Mouse (Mus musculus) hindbrain, embryonic 14.5 days (tissue): ENCODE measurements around the gene Pfn4. TPM values are rescaled to one million over a fixed set of nuclear protein-coding genes. Genes with fewer than 3 reads are reported as not detected.

Source experiments
- ATAC-seq: fragments of 200-750 bp; cut with Nextera tagmentation; 2 replicates; pipeline ENCODE4 v1.8.0; 2017; ENCODE audit warnings: moderate number of reproducible peaks, mild to moderate bottlenecking, moderate TSS enrichment, moderate library complexity; ENCODE audit not compliant: low FRiP score
- DNase-seq: peaks from one replicate; pipeline ENCODE4 v3.0.0-alpha.2; 2015; ENCODE audit warnings: low spot score
- H3K27ac ChIP-seq: fragments of 300-500 bp; sonication (generic); 2 replicates; pipeline ENCODE4 v1.5.1; 2014; ENCODE audit warnings: mild to moderate bottlenecking, moderate library complexity
- H3K27me3 ChIP-seq: fragments of 300-500 bp; sonication (generic); 2 replicates; pipeline ENCODE4 v1.6.1; 2014; ENCODE audit warnings: mild to moderate bottlenecking, low read length, mixed read lengths; ENCODE audit not compliant: control insufficient read depth, insufficient read depth
- H3K36me3 ChIP-seq: fragments of 300-500 bp; sonication (generic); replicated peaks from 2 replicates; pipeline ENCODE4 v1.6.1; 2014; ENCODE audit not compliant: control insufficient read depth, insufficient read depth
- H3K4me1 ChIP-seq: fragments of 300-500 bp; sonication (generic); replicated peaks from 2 replicates; pipeline ENCODE4 v1.6.1; 2014; ENCODE audit warnings: antibody characterized with exemption, low read length, mixed read lengths; ENCODE audit not compliant: control insufficient read depth, insufficient read depth
- H3K4me2 ChIP-seq: fragments of 300-500 bp; sonication (generic); replicated peaks from 2 replicates; pipeline ENCODE4 v1.6.1; 2014; ENCODE audit warnings: mild to moderate bottlenecking, moderate library complexity
- H3K4me3 ChIP-seq: fragments of 300-500 bp; sonication (generic); replicated peaks from 2 replicates; pipeline ENCODE4 v1.5.1; 2014; ENCODE audit warnings: mild to moderate bottlenecking, low read length
- H3K9ac ChIP-seq: fragments of 300-500 bp; sonication (generic); 2 replicates; pipeline ENCODE4 v1.6.1; 2014
- H3K9me3 ChIP-seq: fragments of 300-500 bp; sonication (generic); 2 replicates; pipeline ENCODE4 v1.6.1; 2016; ENCODE audit warnings: low read length; ENCODE audit not compliant: control insufficient read depth
- WGBS: fragments of 180-500 bp; shearing (Covaris S2); extraction: QIAGEN DNeasy Blood & Tissue Kit; methylation state at CpG from one replicate; pipeline ENCODE4 v1.1.7; 2014; 5-methylcytosine and 5-hydroxymethylcytosine counted together
- polyA plus RNA-seq: library from polyadenylated mRNA; unstranded; fragments of >200 nt; fragmentation: Nextera tagmentation; extraction: Ambion mirVana; gene quantifications from 2 replicates; pipeline ENCODE4 v1.2.1, GENCODE M21; 2014

Pfn4 gene
- 15.3 and 16.3 TPM in 2 replicates for polyA plus RNA-seq

DNA sequence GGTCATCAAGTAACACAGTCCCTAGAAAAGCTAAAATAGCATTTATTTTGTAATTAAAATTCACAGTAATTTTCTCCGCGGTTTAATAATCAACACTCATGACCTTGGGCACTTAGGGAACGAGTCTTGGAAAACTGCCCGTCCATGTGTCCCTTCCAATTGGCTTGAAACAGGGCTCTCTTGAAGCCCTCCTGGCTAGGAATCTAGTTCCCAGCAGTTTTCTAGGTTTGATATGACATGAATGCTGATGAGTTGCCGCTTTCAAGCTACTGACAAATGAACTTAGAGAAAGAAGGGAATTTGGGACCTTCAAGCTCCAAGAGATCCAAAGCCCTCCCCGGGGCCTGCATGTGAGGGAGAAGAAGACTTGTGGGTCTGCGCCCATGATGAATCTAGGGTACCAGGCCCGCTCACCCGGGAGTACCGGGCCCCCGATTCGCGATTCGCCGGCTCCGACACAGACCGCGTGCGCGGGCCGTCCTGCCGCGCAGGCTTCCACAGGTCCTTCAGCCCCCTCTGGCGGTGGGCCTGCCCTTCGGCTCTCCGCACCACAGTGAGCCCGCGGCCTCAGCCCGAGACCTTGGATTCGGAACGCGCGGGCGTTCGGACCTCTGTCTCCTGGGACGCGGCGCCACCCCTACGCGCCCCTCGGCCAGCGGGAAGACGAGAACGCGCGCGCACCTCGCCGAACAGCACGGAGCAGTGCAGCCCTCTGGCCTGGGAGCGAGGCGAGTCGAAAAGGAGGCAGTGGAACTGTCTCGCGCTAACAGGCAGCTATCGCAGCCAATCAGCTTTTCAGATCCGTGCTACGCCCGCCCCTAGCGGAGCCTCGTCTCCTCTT is at the start of gene Pfn4, which contains the start of gene Fam228b:
Pfn4 (plus strand) TSS at position 531 of the 841 bp plus-strand sequence.
Fam228b (minus strand) TSS at position 776 of the 841 bp plus-strand sequence.
- peak; percentile 99 for ATAC-seq
- peak; percentile 98 for DNase-seq
- WGBS, result 2% methylated on average over 61 of the region's 61 CpGs
- Histone ChIP-seq H3K27ac (peak within 1 kb of the TSS; percentile 95), H3K4me2 (peak within 1 kb of the TSS; percentile 62), H3K9ac (peak within 1 kb of the TSS; percentile 85), H3K4me3 (peak within 1 kb of the TSS; percentile 61), H3K4me1 (0 out of 2 replicates have a peak, but pooled peaks cover 3% of the 10 kb centered on the region), H3K27me3 (no peaks in the 10 kb centered on the region), H3K36me3 (no peaks in the 10 kb centered on the region), H3K9me3 (0 out of 2 replicates have a peak, but pooled peaks cover 4% of the 10 kb centered on the region)

DNA sequence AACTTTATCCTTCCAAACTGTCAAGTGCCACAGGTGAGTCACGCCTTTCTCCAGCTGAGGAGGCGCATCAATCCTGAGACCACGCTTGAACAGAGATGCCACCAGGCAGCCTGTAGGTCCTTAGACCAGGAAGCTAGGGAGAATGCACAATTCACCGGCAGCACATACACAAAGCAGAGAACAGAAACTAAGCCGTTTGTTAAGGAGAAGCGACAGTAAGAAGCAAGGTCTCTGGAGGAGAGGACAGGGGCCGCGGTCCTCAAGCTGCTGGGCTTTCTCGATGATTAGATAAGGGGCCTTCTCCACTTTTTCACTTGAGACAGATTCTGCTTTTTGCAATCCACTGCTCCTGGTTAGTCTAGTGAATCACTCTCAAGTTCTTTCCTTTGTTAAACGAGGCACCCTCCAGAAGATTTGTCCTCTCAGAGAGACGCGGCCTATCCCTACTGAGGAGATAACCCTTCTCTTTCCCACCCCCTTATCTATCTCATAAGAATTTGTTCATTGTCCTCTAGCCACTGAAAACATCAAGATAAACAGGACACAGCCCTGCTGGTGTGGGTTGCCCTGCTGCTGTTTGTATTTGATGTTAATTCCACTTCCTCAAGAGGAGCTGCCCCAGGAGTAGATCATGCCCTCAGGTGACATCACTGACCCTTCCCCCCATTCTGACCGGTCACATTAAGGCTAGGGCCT is 49.6 kb upstream of the Pfn4 start:
- ATAC-seq, result no peak
- WGBS, result 88% methylated on average over 13 of the region's 13 CpGs

GRCm38 (mm10) chr12:4719762-4720754 is 48.8 kb upstream of the Pfn4 start:
- Histone ChIP-seq H3K9me3 (no peaks in the 10 kb centered on the region), H3K27me3 (no peaks in the 10 kb centered on the region), H3K9ac (no peak overlapping the region), H3K27ac (no peak overlapping the region), H3K36me3 (no peaks in the 10 kb centered on the region), H3K4me2 (no peak overlapping the region), H3K4me1 (no peaks in the 10 kb centered on the region), H3K4me3 (no peak overlapping the region)
- 81% methylated on average over 17 of the region's 17 CpGs for WGBS
- ATAC-seq (no peak), DNase-seq (no peak)

More for the DNA sequence above, 49.6 kb upstream of the Pfn4 start:
- Histone ChIP-seq H3K4me3 (no peak overlapping the region), H3K4me1 (no peaks in the 10 kb centered on the region), H3K27me3 (no peaks in the 10 kb centered on the region), H3K27ac (no peak overlapping the region), H3K9ac (no peak overlapping the region), H3K36me3 (peaks cover 5% of the 10 kb centered on the region; the same call in 1 of the 2 replicates), H3K9me3 (no peaks in the 10 kb centered on the region), H3K4me2 (no peak overlapping the region)
- no peak for DNase-seq

DNA sequence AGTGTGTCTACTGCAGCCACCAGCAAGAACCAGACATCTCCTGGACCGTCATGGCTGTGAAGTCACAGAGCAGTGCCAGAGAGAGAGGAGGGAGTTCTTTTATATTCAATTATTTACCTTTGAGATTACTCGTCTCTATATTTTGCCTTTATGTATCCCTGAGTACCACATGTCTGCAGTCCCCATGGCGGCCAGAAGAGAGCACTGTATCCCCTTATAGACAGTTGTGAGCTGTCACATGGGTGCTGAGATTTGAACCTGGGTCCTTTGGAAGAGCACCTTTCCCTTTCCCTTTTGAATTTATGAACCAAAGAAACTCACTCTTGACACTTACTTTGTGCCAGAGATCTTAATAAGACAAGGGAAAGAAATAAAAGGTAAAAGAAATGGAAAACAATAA is 39.7 kb upstream of the Pfn4 start:
- Histone ChIP-seq H3K36me3 (no peaks in the 10 kb centered on the region), H3K4me3 (no peak overlapping the region), H3K27ac (no peak overlapping the region), H3K9me3 (no peaks in the 10 kb centered on the region), H3K4me2 (no peak overlapping the region), H3K9ac (no peak overlapping the region), H3K4me1 (no peaks in the 10 kb centered on the region), H3K27me3 (no peaks in the 10 kb centered on the region)
- 92% methylated on average over 3 of the region's 3 CpGs for WGBS
- no peak for DNase-seq
- no peak for ATAC-seq

GRCm38 (mm10) chr12:4731629-4732028 is 37.2 kb upstream of the Pfn4 start:
- no peak overlapping the region for H3K27ac ChIP-seq
- WGBS, result 64% methylated on average over 4 of the region's 4 CpGs
- H3K9ac ChIP-seq, result no peak overlapping the region
- H3K4me1 ChIP-seq, result no peaks in the 10 kb centered on the region
- DNase-seq (no peak), ATAC-seq (no peak)
- no peaks in the 10 kb centered on the region for H3K9me3 ChIP-seq
- no peaks in the 10 kb centered on the region for H3K27me3 ChIP-seq
- H3K36me3 ChIP-seq, result no peaks in the 10 kb centered on the region
- H3K4me2 ChIP-seq, result no peak overlapping the region
- H3K4me3 ChIP-seq, result no peak overlapping the region

GRCm38 (mm10) chr12:4732332-4732731 is 36.5 kb upstream of the Pfn4 start:
- 77% methylated on average over 4 of the region's 4 CpGs for WGBS
- no peak overlapping the region for H3K9ac ChIP-seq

GRCm38 (mm10) chr12:4738031-4738576 is 30.7 kb upstream of the Pfn4 start, which contains the start of gene Fam228a:
Gene Fam228a (minus strand): TSS chr12:4738430.
- Histone ChIP-seq H3K36me3 (no peaks in the 10 kb centered on the region), H3K9me3 (no peaks in the 10 kb centered on the region), H3K4me1 (no peaks in the 10 kb centered on the region), H3K27me3 (no peaks in the 10 kb centered on the region), H3K4me3 (no peak within 1 kb of the TSS), H3K27ac (no peak within 1 kb of the TSS), H3K9ac (no peak within 1 kb of the TSS), H3K4me2 (no peak within 1 kb of the TSS)
- 80% methylated on average over 18 of the region's 18 CpGs for WGBS
- ATAC-seq (no peak), DNase-seq (no peak)

More at GRCm38 (mm10) chr12:4732332-4732731, 36.5 kb upstream of the Pfn4 start:
- no peak overlapping the region for H3K27ac ChIP-seq
- no peak overlapping the region for H3K4me3 ChIP-seq
- DNase-seq, result no peak
- H3K4me1 ChIP-seq, result no peaks in the 10 kb centered on the region
- no peaks in the 10 kb centered on the region for H3K36me3 ChIP-seq
- ATAC-seq, result no peak
- no peaks in the 10 kb centered on the region for H3K9me3 ChIP-seq
- H3K27me3 ChIP-seq, result no peaks in the 10 kb centered on the region
- no peak overlapping the region for H3K4me2 ChIP-seq

- Histone ChIP-seq H3K27me3 (no peaks in the 10 kb centered on the region), H3K9me3 (no peaks in the 10 kb centered on the region), H3K36me3 (no peaks in the 10 kb centered on the region), H3K27ac (no peak overlapping the region), H3K4me3 (no peak overlapping the region), H3K4me2 (no peak overlapping the region), H3K9ac (no peak overlapping the region), H3K4me1 (no peaks in the 10 kb centered on the region)
- no peak for ATAC-seq
- WGBS, result 76% methylated on average over 7 of the region's 7 CpGs
- no peak for DNase-seq
Observed at GRCm38 (mm10) chr12:4740823-4741222, 28.0 kb upstream of the Pfn4 start.
